Mouse (Mus musculus): Measurements from ENCODE around the gene Zfp3. TPM values are rescaled to one million over a fixed set of nuclear protein-coding genes. Genes with fewer than 3 reads are reported as not detected.

The Zfp3 gene
- polyA plus RNA-seq, 2 experiments: 0.64 to 0.85 TPM

GRCm38 (mm10) chr11:70809011-70809410 lies 45.0 kb downstream of the Zfp3 start:
- H3K4me2 ChIP-seq (ENCODE audit: low read depth): no peak overlapping the region
- ATAC-seq (ENCODE audit: insufficient read depth) (no peak), DNase-seq (ENCODE audit: low read depth in 3 of 3, low spot score in 3 of 3) (no peak)
- H3K36me3 ChIP-seq (replicated peaks; ENCODE audit: control insufficient read depth, insufficient read depth, low read depth): no peaks in the 10 kb centered on the region
- no peak overlapping the region for H3K27ac ChIP-seq
- H3K9ac ChIP-seq (replicated peaks): no peak overlapping the region
- H3K27me3 ChIP-seq (ENCODE audit: control insufficient read depth, insufficient read depth, low read length): no peaks in the 10 kb centered on the region
- peaks cover 0 to 9% of the 10 kb centered on the region in 2 experiments; a peak in 2 of 4 replicates for H3K4me1 ChIP-seq (replicated peaks; ENCODE audit: control insufficient read depth in 2 of 2, insufficient read depth in 2 of 2, low read length in 1 of 2)
- no peak for TF ChIP-seq CTCF (IDR thresholded peaks at IDR 0.05; ENCODE audit: low read depth)
- no peak for TF ChIP-seq EP300 (IDR thresholded peaks at IDR 0.05; ENCODE audit: low read depth)
- H3K4me3 ChIP-seq (ENCODE audit: insufficient read depth in 1 of 2, low read depth in 2 of 2, low read length in 2 of 2): no peak overlapping the region
- no peaks in the 10 kb centered on the region for H3K9me3 ChIP-seq (ENCODE audit: control insufficient read depth, low read length)
- 47% methylated on average over 1 of the region's 1 CpGs for WGBS (ENCODE audit: insufficient replicate concordance)

DNA sequence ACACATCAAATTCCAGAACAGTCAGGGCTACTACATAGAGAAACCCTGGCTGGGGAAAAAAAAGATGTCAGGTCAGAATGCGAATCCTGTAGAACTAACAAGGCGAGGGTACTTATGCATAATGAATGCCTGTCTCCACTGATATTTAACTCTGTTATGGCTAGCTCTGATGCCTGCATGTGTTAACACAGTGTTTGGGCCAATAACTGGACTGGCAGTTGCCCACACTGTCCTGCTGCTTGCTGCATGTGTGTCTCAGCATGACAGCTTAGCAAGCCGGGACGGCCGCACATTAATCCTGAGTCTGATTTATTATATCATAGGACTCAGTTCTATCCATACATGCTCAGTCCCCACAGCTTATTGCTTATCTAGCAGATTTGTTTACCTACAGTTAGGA lies 47.0 kb downstream of the Zfp3 start:
- H3K27ac ChIP-seq: no peak overlapping the region
- no peaks in the 10 kb centered on the region for H3K27me3 ChIP-seq (ENCODE audit: control insufficient read depth, insufficient read depth, low read length)
- H3K36me3 ChIP-seq (replicated peaks; ENCODE audit: control insufficient read depth, insufficient read depth, low read depth): no peaks in the 10 kb centered on the region
- H3K4me1 ChIP-seq (replicated peaks; ENCODE audit: control insufficient read depth in 2 of 2, insufficient read depth in 2 of 2, low read length in 1 of 2): no peaks in the 10 kb centered on the region
- 77% methylated on average over 5 of the region's 5 CpGs for WGBS (ENCODE audit: insufficient replicate concordance)
- no peak overlapping the region for H3K9ac ChIP-seq (replicated peaks)
- H3K4me2 ChIP-seq (ENCODE audit: low read depth): no peak overlapping the region
- no peaks in the 10 kb centered on the region for H3K9me3 ChIP-seq (ENCODE audit: control insufficient read depth, low read length)
- no peak for TF ChIP-seq CTCF (IDR thresholded peaks at IDR 0.05; ENCODE audit: low read depth)
- TF ChIP-seq EP300 (IDR thresholded peaks at IDR 0.05; ENCODE audit: low read depth): no peak
- no peak overlapping the region for H3K4me3 ChIP-seq (ENCODE audit: insufficient read depth in 1 of 2, low read depth in 2 of 2, low read length in 2 of 2)
- no peak for ATAC-seq (ENCODE audit: insufficient read depth)
- no peak for DNase-seq (ENCODE audit: low read depth in 3 of 3, low spot score in 3 of 3)

- Histone ChIP-seq H3K27ac (no peak overlapping the region), H3K36me3 (replicated peaks; ENCODE audit: control insufficient read depth, insufficient read depth, low read depth) (no peaks in the 10 kb centered on the region), H3K9ac (replicated peaks) (no peak overlapping the region), H3K9me3 (ENCODE audit: control insufficient read depth, low read length) (no peaks in the 10 kb centered on the region), H3K4me2 (ENCODE audit: low read depth) (no peak overlapping the region), H3K27me3 (ENCODE audit: control insufficient read depth, insufficient read depth, low read length) (no peaks in the 10 kb centered on the region), H3K4me3 (ENCODE audit: insufficient read depth in 1 of 2, low read depth in 2 of 2, low read length in 2 of 2) (no peak overlapping the region), H3K4me1 (replicated peaks; ENCODE audit: control insufficient read depth in 2 of 2, insufficient read depth in 2 of 2, low read length in 1 of 2) (no peaks in the 10 kb centered on the region)
- no peak for ATAC-seq (ENCODE audit: insufficient read depth)
- no peak for DNase-seq (ENCODE audit: low read depth in 3 of 3, low spot score in 3 of 3)
- no peak for TF ChIP-seq CTCF (IDR thresholded peaks at IDR 0.05; ENCODE audit: low read depth)
- TF ChIP-seq EP300 (IDR thresholded peaks at IDR 0.05; ENCODE audit: low read depth): no peak
- 58% methylated on average over 13 of the region's 13 CpGs for WGBS (ENCODE audit: insufficient replicate concordance)
These were observed 47.6 kb downstream of the Zfp3 start for GRCm38 (mm10) chr11:70811471-70812240.

DNA sequence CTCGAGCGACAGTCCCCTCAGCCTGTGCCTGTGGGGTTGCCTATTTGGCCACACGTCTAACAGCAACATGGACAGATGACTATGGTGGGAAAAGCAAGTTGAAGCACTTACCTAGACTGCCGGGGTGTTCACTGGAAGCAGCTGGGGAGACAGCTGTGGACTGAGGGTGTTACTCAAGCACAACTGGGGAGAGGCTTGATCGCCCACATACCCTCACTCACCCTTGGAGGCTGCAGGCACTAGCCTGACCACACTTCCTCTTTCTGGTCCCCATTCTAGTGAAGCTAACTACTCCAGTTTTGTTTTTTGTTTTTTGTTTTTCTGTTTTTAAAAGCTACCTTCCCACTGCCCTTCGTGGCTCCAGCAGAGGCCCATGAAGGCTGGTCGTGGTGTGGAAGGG lies 48.4 kb downstream of the Zfp3 start, which contains the start of gene Scimp:
Scimp (minus strand) TSS at position 222 of the 400 bp plus-strand sequence.
- Histone ChIP-seq H3K4me2 (ENCODE audit: low read depth) (no peak within 1 kb of the TSS), H3K9ac (replicated peaks) (no peak within 1 kb of the TSS), H3K27ac (no peak within 1 kb of the TSS), H3K36me3 (replicated peaks; ENCODE audit: control insufficient read depth, insufficient read depth, low read depth) (no peaks in the 10 kb centered on the region), H3K9me3 (ENCODE audit: control insufficient read depth, low read length) (no peaks in the 10 kb centered on the region), H3K4me3 (ENCODE audit: insufficient read depth in 1 of 2, low read depth in 2 of 2, low read length in 2 of 2) (no peak within 1 kb of the TSS), H3K27me3 (ENCODE audit: control insufficient read depth, insufficient read depth, low read length) (no peaks in the 10 kb centered on the region), H3K4me1 (replicated peaks; ENCODE audit: control insufficient read depth in 2 of 2, insufficient read depth in 2 of 2, low read length in 1 of 2) (no peaks in the 10 kb centered on the region)
- ATAC-seq (ENCODE audit: insufficient read depth) (no peak), DNase-seq (ENCODE audit: low read depth in 3 of 3, low spot score in 3 of 3) (no peak)
- TF ChIP-seq CTCF (IDR thresholded peaks at IDR 0.05; ENCODE audit: low read depth) (no peak), EP300 (IDR thresholded peaks at IDR 0.05; ENCODE audit: low read depth) (no peak)
- WGBS (ENCODE audit: insufficient replicate concordance): 38% methylated on average over 7 of the region's 7 CpGs

GRCm38 (mm10) chr11:70815071-70815470 lies 51.1 kb downstream of the Zfp3 start:
- no peak overlapping the region for H3K4me3 ChIP-seq (ENCODE audit: insufficient read depth in 1 of 2, low read depth in 2 of 2, low read length in 2 of 2)
- no peaks in the 10 kb centered on the region for H3K9me3 ChIP-seq (ENCODE audit: control insufficient read depth, low read length)

More at GRCm38 (mm10) chr11:70815071-70815470, 51.1 kb downstream of the Zfp3 start:
- no peak overlapping the region for H3K4me2 ChIP-seq (ENCODE audit: low read depth)
- ATAC-seq (ENCODE audit: insufficient read depth) (no peak), DNase-seq (ENCODE audit: low read depth in 3 of 3, low spot score in 3 of 3) (no peak)
- TF ChIP-seq CTCF (IDR thresholded peaks at IDR 0.05; ENCODE audit: low read depth) (no peak), EP300 (IDR thresholded peaks at IDR 0.05; ENCODE audit: low read depth) (no peak)
- no peak overlapping the region for H3K9ac ChIP-seq (replicated peaks)
- H3K27me3 ChIP-seq (ENCODE audit: control insufficient read depth, insufficient read depth, low read length): no peaks in the 10 kb centered on the region
- no peak overlapping the region for H3K27ac ChIP-seq
- no peaks in the 10 kb centered on the region for H3K36me3 ChIP-seq (replicated peaks; ENCODE audit: control insufficient read depth, insufficient read depth, low read depth)
- H3K4me1 ChIP-seq (replicated peaks; ENCODE audit: control insufficient read depth in 2 of 2, insufficient read depth in 2 of 2, low read length in 1 of 2): no peaks in the 10 kb centered on the region
- WGBS (ENCODE audit: insufficient replicate concordance): 63% methylated on average over 8 of the region's 8 CpGs

Measured in liver, embryonic 14.5 days (tissue).